Mouse (Mus musculus): ENCODE results near the gene Fryl. TPM values are rescaled to one million over a fixed set of nuclear protein-coding genes. Genes with fewer than 3 reads are reported as not detected.

The Fryl gene
- polyA plus RNA-seq, 1 experiment from 2014 or later, result 36.8 TPM

- H3K9ac ChIP-seq (ENCODE audit: low read length), result no peak overlapping the region
- H3K27me3 ChIP-seq (replicated peaks; ENCODE audit: control insufficient read depth, insufficient read depth, low read length), result no peaks in the 10 kb centered on the region
- no peak overlapping the region for H3K4me3 ChIP-seq (ENCODE audit: low read depth, low read length)
- no peaks in the 10 kb centered on the region for H3K36me3 ChIP-seq (ENCODE audit: control insufficient read depth, insufficient read depth, low read length)
- no peak overlapping the region for H3K27ac ChIP-seq (ENCODE audit: low read depth)
- no peak overlapping the region for H3K4me2 ChIP-seq (ENCODE audit: low read length)
- no peaks in the 10 kb centered on the region for H3K4me1 ChIP-seq (replicated peaks; ENCODE audit: control insufficient read depth, insufficient read depth, low read length)
- no peak for DNase-seq (ENCODE audit: low spot score)
- 81% methylated on average over 5 of the region's 5 CpGs for WGBS
- H3K9me3 ChIP-seq (ENCODE audit: control insufficient read depth, low read length), result no peaks in the 10 kb centered on the region
- ATAC-seq (replicated peaks; ENCODE audit: low FRiP score, low TSS enrichment, low read depth), result no peak
Measured at GRCm38 (mm10) chr5:73129871-73130270, 126.5 kb downstream of the Fryl start.

GRCm38 (mm10) chr5:73119969-73120725, 136.3 kb downstream of the Fryl start:
- H3K9ac ChIP-seq (ENCODE audit: low read length), result no peak overlapping the region
- no peak for DNase-seq (ENCODE audit: low spot score)
- ATAC-seq (replicated peaks; ENCODE audit: low FRiP score, low TSS enrichment, low read depth), result peak; percentile 77
- H3K36me3 ChIP-seq (ENCODE audit: control insufficient read depth, insufficient read depth, low read length), result peaks cover 23% of the 10 kb centered on the region
- 75% methylated on average over 13 of the region's 13 CpGs for WGBS
- H3K9me3 ChIP-seq (ENCODE audit: control insufficient read depth, low read length), result no peaks in the 10 kb centered on the region
- peak overlapping the region; percentile 14; the same call in 1 of the 2 replicates for H3K4me2 ChIP-seq (ENCODE audit: low read length)
- H3K4me1 ChIP-seq (replicated peaks; ENCODE audit: control insufficient read depth, insufficient read depth, low read length), result no peaks in the 10 kb centered on the region
- H3K27me3 ChIP-seq (replicated peaks; ENCODE audit: control insufficient read depth, insufficient read depth, low read length), result no peaks in the 10 kb centered on the region
- no peak overlapping the region for H3K4me3 ChIP-seq (ENCODE audit: low read depth, low read length)
- H3K27ac ChIP-seq (ENCODE audit: low read depth), result no peak overlapping the region

- H3K27me3 ChIP-seq (replicated peaks; ENCODE audit: control insufficient read depth, insufficient read depth, low read length), result no peaks in the 10 kb centered on the region
- H3K9ac ChIP-seq (ENCODE audit: low read length), result no peak overlapping the region
- ATAC-seq (replicated peaks; ENCODE audit: low FRiP score, low TSS enrichment, low read depth) (peak; percentile 83), DNase-seq (ENCODE audit: low spot score) (no peak)
- 56% methylated on average over 5 of the region's 5 CpGs for WGBS
- no peaks in the 10 kb centered on the region for H3K9me3 ChIP-seq (ENCODE audit: control insufficient read depth, low read length)
- H3K36me3 ChIP-seq (ENCODE audit: control insufficient read depth, insufficient read depth, low read length), result peaks cover 27% of the 10 kb centered on the region
- H3K4me1 ChIP-seq (replicated peaks; ENCODE audit: control insufficient read depth, insufficient read depth, low read length), result no peaks in the 10 kb centered on the region
- H3K4me2 ChIP-seq (ENCODE audit: low read length), result peak overlapping the region; percentile 14; the same call in 1 of the 2 replicates
- H3K4me3 ChIP-seq (ENCODE audit: low read depth, low read length), result no peak overlapping the region
- no peak overlapping the region for H3K27ac ChIP-seq (ENCODE audit: low read depth)
Measured at GRCm38 (mm10) chr5:73119524-73119923, 136.9 kb downstream of the Fryl start.

- H3K4me2 ChIP-seq (ENCODE audit: low read length), result no peak overlapping the region
- DNase-seq (ENCODE audit: low spot score) (no peak), ATAC-seq (replicated peaks; ENCODE audit: low FRiP score, low TSS enrichment, low read depth) (no peak)
- no peak overlapping the region for H3K27ac ChIP-seq (ENCODE audit: low read depth)
- WGBS, result 92% methylated on average over 14 of the region's 14 CpGs
- H3K27me3 ChIP-seq (replicated peaks; ENCODE audit: control insufficient read depth, insufficient read depth, low read length), result no peaks in the 10 kb centered on the region
- no peaks in the 10 kb centered on the region for H3K9me3 ChIP-seq (ENCODE audit: control insufficient read depth, low read length)
- H3K9ac ChIP-seq (ENCODE audit: low read length), result no peak overlapping the region
- peaks cover 27% of the 10 kb centered on the region for H3K36me3 ChIP-seq (ENCODE audit: control insufficient read depth, insufficient read depth, low read length)
- no peaks in the 10 kb centered on the region for H3K4me1 ChIP-seq (replicated peaks; ENCODE audit: control insufficient read depth, insufficient read depth, low read length)
- no peak overlapping the region for H3K4me3 ChIP-seq (ENCODE audit: low read depth, low read length)
Measured at GRCm38 (mm10) chr5:73118786-73119185, 137.6 kb downstream of the Fryl start.

- DNase-seq (ENCODE audit: low spot score) (no peak), ATAC-seq (replicated peaks; ENCODE audit: low FRiP score, low TSS enrichment, low read depth) (no peak)
- Histone ChIP-seq H3K27me3 (replicated peaks; ENCODE audit: control insufficient read depth, insufficient read depth, low read length) (no peaks in the 10 kb centered on the region), H3K27ac (ENCODE audit: low read depth) (no peak overlapping the region), H3K4me3 (ENCODE audit: low read depth, low read length) (no peak overlapping the region), H3K9ac (ENCODE audit: low read length) (no peak overlapping the region), H3K9me3 (ENCODE audit: control insufficient read depth, low read length) (no peaks in the 10 kb centered on the region), H3K4me2 (ENCODE audit: low read length) (no peak overlapping the region), H3K4me1 (replicated peaks; ENCODE audit: control insufficient read depth, insufficient read depth, low read length) (no peaks in the 10 kb centered on the region), H3K36me3 (ENCODE audit: control insufficient read depth, insufficient read depth, low read length) (peaks cover 22% of the 10 kb centered on the region)
- WGBS, result 89% methylated on average over 4 of the region's 4 CpGs
Measured at GRCm38 (mm10) chr5:73114878-73115277, 141.5 kb downstream of the Fryl start.

GRCm38 (mm10) chr5:73112331-73112730, 144.1 kb downstream of the Fryl start:
- ATAC-seq (replicated peaks; ENCODE audit: low FRiP score, low TSS enrichment, low read depth) (no peak), DNase-seq (ENCODE audit: low spot score) (no peak)
- Histone ChIP-seq H3K36me3 (ENCODE audit: control insufficient read depth, insufficient read depth, low read length) (peaks cover 29% of the 10 kb centered on the region), H3K27ac (ENCODE audit: low read depth) (no peak overlapping the region), H3K4me1 (replicated peaks; ENCODE audit: control insufficient read depth, insufficient read depth, low read length) (no peaks in the 10 kb centered on the region), H3K9ac (ENCODE audit: low read length) (no peak overlapping the region), H3K4me2 (ENCODE audit: low read length) (no peak overlapping the region), H3K27me3 (replicated peaks; ENCODE audit: control insufficient read depth, insufficient read depth, low read length) (no peaks in the 10 kb centered on the region), H3K9me3 (ENCODE audit: control insufficient read depth, low read length) (no peaks in the 10 kb centered on the region), H3K4me3 (ENCODE audit: low read depth, low read length) (no peak overlapping the region)
- 90% methylated on average over 13 of the region's 13 CpGs for WGBS

GRCm38 (mm10) chr5:73103657-73104056, 152.8 kb downstream of the Fryl start:
- Histone ChIP-seq H3K4me3 (ENCODE audit: low read depth, low read length) (no peak overlapping the region), H3K27me3 (replicated peaks; ENCODE audit: control insufficient read depth, insufficient read depth, low read length) (no peaks in the 10 kb centered on the region), H3K27ac (ENCODE audit: low read depth) (no peak overlapping the region), H3K36me3 (ENCODE audit: control insufficient read depth, insufficient read depth, low read length) (peaks cover 47% of the 10 kb centered on the region), H3K9me3 (ENCODE audit: control insufficient read depth, low read length) (no peaks in the 10 kb centered on the region), H3K4me1 (replicated peaks; ENCODE audit: control insufficient read depth, insufficient read depth, low read length) (no peaks in the 10 kb centered on the region), H3K9ac (ENCODE audit: low read length) (no peak overlapping the region), H3K4me2 (ENCODE audit: low read length) (no peak overlapping the region)
- ATAC-seq (replicated peaks; ENCODE audit: low FRiP score, low TSS enrichment, low read depth) (0 out of 2 replicates have a peak, but pooled peaks have one; percentile 36), DNase-seq (ENCODE audit: low spot score) (no peak)
- 77% methylated on average over 7 of the region's 7 CpGs for WGBS

GRCm38 (mm10) chr5:73102342-73102989, 154.0 kb downstream of the Fryl start:
- H3K36me3 ChIP-seq (ENCODE audit: control insufficient read depth, insufficient read depth, low read length), result peaks cover 47% of the 10 kb centered on the region
- no peak for ATAC-seq (replicated peaks; ENCODE audit: low FRiP score, low TSS enrichment, low read depth)
- H3K27ac ChIP-seq (ENCODE audit: low read depth), result no peak overlapping the region
- no peaks in the 10 kb centered on the region for H3K4me1 ChIP-seq (replicated peaks; ENCODE audit: control insufficient read depth, insufficient read depth, low read length)
- no peak overlapping the region for H3K4me2 ChIP-seq (ENCODE audit: low read length)
- no peaks in the 10 kb centered on the region for H3K27me3 ChIP-seq (replicated peaks; ENCODE audit: control insufficient read depth, insufficient read depth, low read length)
- H3K4me3 ChIP-seq (ENCODE audit: low read depth, low read length), result no peak overlapping the region
- H3K9ac ChIP-seq (ENCODE audit: low read length), result no peak overlapping the region
- DNase-seq (ENCODE audit: low spot score), result no peak
- no peaks in the 10 kb centered on the region for H3K9me3 ChIP-seq (ENCODE audit: control insufficient read depth, low read length)
- WGBS, result 80% methylated on average over 10 of the region's 10 CpGs
